15 mouse cellular contexts compared by ENCODE assay signal in the genomic region with DNA sequence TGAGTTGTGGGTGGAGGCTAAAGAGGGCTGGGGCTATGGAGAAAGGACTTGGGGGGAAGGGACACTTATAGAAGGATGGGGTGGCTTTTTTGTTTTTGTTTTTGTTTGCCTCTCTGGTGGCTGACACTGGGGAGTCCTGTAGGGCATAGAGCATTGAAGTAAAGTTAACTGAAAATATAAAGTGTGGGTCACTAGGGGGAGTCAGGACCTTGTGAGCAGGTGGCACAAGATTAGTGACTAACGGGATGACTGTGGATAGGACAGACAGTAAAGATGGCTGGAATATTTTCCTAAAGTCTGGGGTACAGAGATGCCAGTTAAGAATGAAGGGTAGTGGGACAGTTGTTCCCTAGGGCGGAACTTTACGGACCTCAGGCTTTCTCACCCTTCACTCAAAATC. TPM values are rescaled to one million over a fixed set of nuclear protein-coding genes. Genes with fewer than 3 reads are reported as not detected.
DNase-seq lines count a peak whose midpoint lies in the region; ATAC-seq and TF ChIP-seq lines count a peak whose summit lies in the region.
"Had no signal": no experiment of that assay in that cellular context is flagged by ENCODE, and none has a peak within 500 bp of the region (broad histone marks: within the 10 kb centered on the region; RNA-seq: fewer than 3 reads in every experiment).

No protein-coding gene starts in this region.

- WGBS in heart, postnatal 0 days = 57% methylated on average over 3 of the region's 3 CpGs
- WGBS in lung, adult 2 months = 52% methylated on average over 3 of the region's 3 CpGs
- 39% methylated on average over 3 of the region's 3 CpGs for WGBS in midbrain, embryonic 16.5 days
- WGBS in heart, embryonic 12.5 days = 47% methylated on average over 3 of the region's 3 CpGs

- H3K9me3 ChIP-seq in heart, postnatal 0 days (replicated peaks; ENCODE audit: control insufficient read depth, low read length) = no peaks in the 10 kb centered on the region
- no peaks in the 10 kb centered on the region for H3K9me3 ChIP-seq in ES-Bruce4 (replicated peaks; ENCODE audit: control insufficient read depth, insufficient read depth, low read length, poor library complexity, severe bottlenecking)
- H3K9me3 ChIP-seq in midbrain, embryonic 16.5 days (replicated peaks; ENCODE audit: control insufficient read depth, low read length, poor library complexity, severe bottlenecking) = no peaks in the 10 kb centered on the region
- H3K9me3 ChIP-seq in heart, embryonic 12.5 days (replicated peaks) = no peaks in the 10 kb centered on the region

- no peak for ATAC-seq in heart, postnatal 0 days (ENCODE audit: insufficient read depth, low read depth)
- peak; percentile 72 for ATAC-seq in megakaryocyte-erythroid progenitor cell, adult 5-6 weeks (replicated peaks; ENCODE audit: low FRiP score, low TSS enrichment, poor library complexity, severe bottlenecking)
- ATAC-seq in midbrain, embryonic 16.5 days = no peak
- no peak for ATAC-seq in heart, embryonic 12.5 days (ENCODE audit: insufficient number of reproducible peaks, low FRiP score)

- TF ChIP-seq EP300 in heart, postnatal 0 days (IDR thresholded peaks at IDR 0.05; ENCODE audit: low read depth) = no peak
- TF ChIP-seq EP300 in ES-Bruce4 (IDR thresholded peaks at IDR 0.05; ENCODE audit: insufficient read depth, low read depth, low read length) = no peak

- intact Hi-C loops in heart, postnatal 14 days (cut with DNase I) = loop anchor here (5.0 kb wide), 1 partner anchor 53 kb away; the partner anchor contains the start of genes Gm42957 and Pex11b

- H3K4me3 ChIP-seq in heart, postnatal 0 days (ENCODE audit: low read depth, low read length) = no peak overlapping the region
- H3K4me3 ChIP-seq in lung, adult 2 months (replicated peaks; ENCODE audit: extremely low read depth, low read depth, low read length) = no peak overlapping the region
- H3K4me3 ChIP-seq in ES-Bruce4 (ENCODE audit: low read depth, low read length) = no peak overlapping the region
- no peak overlapping the region for H3K4me3 ChIP-seq in midbrain, embryonic 16.5 days (ENCODE audit: low read depth, low read length)
- H3K4me3 ChIP-seq in heart, embryonic 12.5 days = no peak overlapping the region
- H3K4me3 ChIP-seq: erythroblast, embryonic 14.5 days had no signal

- peaks cover 7% of the 10 kb centered on the region; the same call in 1 of the 2 replicates for H3K27me3 ChIP-seq in heart, postnatal 0 days (ENCODE audit: control insufficient read depth, insufficient read depth, low read length)
- no peaks in the 10 kb centered on the region for H3K27me3 ChIP-seq in ES-Bruce4 (ENCODE audit: control insufficient read depth, insufficient read depth, low read length, poor library complexity, severe bottlenecking)
- H3K27me3 ChIP-seq in midbrain, embryonic 16.5 days (ENCODE audit: control insufficient read depth, insufficient read depth, low read depth, low read length) = no peaks in the 10 kb centered on the region
- peaks cover 8% of the 10 kb centered on the region; the same call in 1 of the 2 replicates for H3K27me3 ChIP-seq in heart, embryonic 12.5 days (replicated peaks)

- TF ChIP-seq POLR2A in lung, adult 2 months (IDR thresholded peaks at IDR 0.05; ENCODE audit: borderline replicate concordance, extremely low read depth, low read depth, low read length) = no peak
- no peak for TF ChIP-seq POLR2A in ES-Bruce4 (IDR thresholded peaks at IDR 0.05; ENCODE audit: insufficient read depth, low read length)

- H3K36me3 ChIP-seq in heart, postnatal 0 days (replicated peaks; ENCODE audit: control insufficient read depth, insufficient read depth, low read length) = no peaks in the 10 kb centered on the region
- H3K36me3 ChIP-seq in ES-Bruce4 (ENCODE audit: control insufficient read depth, insufficient read depth, low read length, poor library complexity, severe bottlenecking) = no peaks in the 10 kb centered on the region
- H3K36me3 ChIP-seq in midbrain, embryonic 16.5 days (ENCODE audit: control insufficient read depth, insufficient read depth, low read length) = no peaks in the 10 kb centered on the region
- no peaks in the 10 kb centered on the region for H3K36me3 ChIP-seq in heart, embryonic 12.5 days

- no peak overlapping the region for H3K4me2 ChIP-seq in heart, postnatal 0 days (ENCODE audit: low read depth, low read length)
- H3K4me2 ChIP-seq in midbrain, embryonic 16.5 days (ENCODE audit: low read length) = no peak overlapping the region
- H3K4me2 ChIP-seq in heart, embryonic 12.5 days = no peak overlapping the region

- H3K9ac ChIP-seq in heart, postnatal 0 days (replicated peaks; ENCODE audit: low read depth, low read length) = no peak overlapping the region
- no peak overlapping the region for H3K9ac ChIP-seq in ES-Bruce4 (ENCODE audit: low read depth, poor library complexity, severe bottlenecking)
- no peak overlapping the region for H3K9ac ChIP-seq in midbrain, embryonic 16.5 days (ENCODE audit: low read depth, low read length)
- H3K9ac ChIP-seq in heart, embryonic 12.5 days = no peak overlapping the region

- TF ChIP-seq CTCF in heart, postnatal 0 days (IDR thresholded peaks at IDR 0.05; ENCODE audit: low read depth) = peak; percentile 41
- 0 out of 2 replicates have a peak, but pooled peaks have one; percentile 4 for TF ChIP-seq CTCF in lung, adult 2 months (IDR thresholded peaks at IDR 0.05; ENCODE audit: insufficient read depth, low read length)
- TF ChIP-seq CTCF in ES-Bruce4 (IDR thresholded peaks at IDR 0.05; ENCODE audit: low read depth, low read length) = no peak

- no peak overlapping the region for H3K27ac ChIP-seq in heart, postnatal 0 days (ENCODE audit: low read depth)
- H3K27ac ChIP-seq in ES-Bruce4 (ENCODE audit: insufficient read depth, low read length) = 0 out of 2 replicates have a peak overlapping the region, but pooled peaks have one; percentile 3
- no peak overlapping the region for H3K27ac ChIP-seq in midbrain, embryonic 16.5 days (ENCODE audit: low read length)
- H3K27ac ChIP-seq in heart, embryonic 12.5 days (ENCODE audit: poor library complexity, severe bottlenecking) = no peak overlapping the region
- H3K27ac ChIP-seq: macrophage had no signal

- H3K4me1 ChIP-seq in heart, postnatal 0 days (ENCODE audit: control insufficient read depth, insufficient read depth) = no peaks in the 10 kb centered on the region
- no peaks in the 10 kb centered on the region for H3K4me1 ChIP-seq in lung, adult 2 months (ENCODE audit: control insufficient read depth, insufficient read depth, low read length)
- no peaks in the 10 kb centered on the region for H3K4me1 ChIP-seq in ES-Bruce4 (ENCODE audit: control insufficient read depth, insufficient read depth, low read length)
- no peaks in the 10 kb centered on the region for H3K4me1 ChIP-seq in midbrain, embryonic 16.5 days (ENCODE audit: control insufficient read depth, insufficient read depth, low read length)
- peaks cover 10% of the 10 kb centered on the region for H3K4me1 ChIP-seq in heart, embryonic 12.5 days (replicated peaks)

- DNase-seq in heart, postnatal 0 days (ENCODE audit: low spot score) = no peak
- no peak for DNase-seq in heart, postnatal 14 days
- no peak for DNase-seq in lung, adult 2 months
- DNase-seq in lung, postnatal 36 days = no peak
- DNase-seq: adrenal gland, postnatal 10 days; cerebellum, adult 9-10 months; heart, postnatal 10 days; kidney, postnatal 25 days; thymus, postnatal 14 days had no signal

RNA-seq across cellular contexts. Expression of gene Pias3, which starts 5.9 kb away (rescaled TPM):
- 13.8 and 17.4 TPM in 2 replicates for total RNA-seq in heart, postnatal 0 days (2014; rRNA removed; ENCODE audit: low replicate concordance)
- 19.3 and 22.5 TPM in 2 replicates for polyA plus RNA-seq in heart, postnatal 0 days (2015; fragmentation: Nextera tagmentation; extraction: Ambion mirVana)
- total RNA-seq in heart, postnatal 14 days (2021) = 10 to 100 TPM; 18.1 to 22.1 TPM
- polyA plus RNA-seq in lung, adult 2 months (2012; rRNA removed) = 39.3 and 44.1 TPM in 2 replicates
- 31.8 and 42.1 TPM in 2 replicates for polyA plus RNA-seq in ES-Bruce4 (2011; ENCODE audit: insufficient read depth, insufficient read length, low read depth, missing spikeins)
- total RNA-seq in megakaryocyte-erythroid progenitor cell, adult 5-6 weeks (2014; fragmentation: Nextera tagmentation) = 11.0 and 14.2 TPM in 2 replicates
- 1.7 and 2.9 TPM in 2 replicates for total RNA-seq in megakaryocyte-erythroid progenitor cell, adult 5-6 weeks (2017)
- 38.7 and 41.6 TPM in 2 replicates for polyA plus RNA-seq in midbrain, embryonic 16.5 days (2015; fragmentation: Nextera tagmentation; extraction: Ambion mirVana)
- 42.0 and 43.3 TPM in 2 replicates for polyA plus RNA-seq in heart, embryonic 12.5 days (2016; fragmentation: Nextera tagmentation; extraction: Ambion mirVana)

RNA-seq across cellular contexts. Expression of gene Nudt17, which starts 18.1 kb away (rescaled TPM):
- total RNA-seq in heart, postnatal 0 days (2014; rRNA removed; ENCODE audit: low replicate concordance) = 2.5 and 9.9 TPM in 2 replicates
- polyA plus RNA-seq in heart, postnatal 0 days (2015; fragmentation: Nextera tagmentation; extraction: Ambion mirVana) = 6.9 and 7.9 TPM in 2 replicates
- 1 to 10 TPM; 2.1 to 2.2 TPM for total RNA-seq in heart, postnatal 14 days (2021)
- 3.8 and 4.7 TPM in 2 replicates for polyA plus RNA-seq in lung, adult 2 months (2012; rRNA removed)
- polyA plus RNA-seq in ES-Bruce4 (2011; ENCODE audit: insufficient read depth, insufficient read length, low read depth, missing spikeins) = 9.9 and 10.7 TPM in 2 replicates
- total RNA-seq in megakaryocyte-erythroid progenitor cell, adult 5-6 weeks (2014; fragmentation: Nextera tagmentation) = not detected in 2 replicates
- not detected in 2 replicates for total RNA-seq in megakaryocyte-erythroid progenitor cell, adult 5-6 weeks (2017)
- 16.0 and 17.2 TPM in 2 replicates for polyA plus RNA-seq in midbrain, embryonic 16.5 days (2015; fragmentation: Nextera tagmentation; extraction: Ambion mirVana)
- polyA plus RNA-seq in heart, embryonic 12.5 days (2016; fragmentation: Nextera tagmentation; extraction: Ambion mirVana) = 6.2 and 6.9 TPM in 2 replicates

RNA-seq across cellular contexts. Expression of gene Ankrd35, which starts 20.4 kb away (rescaled TPM):
- total RNA-seq in heart, postnatal 0 days (2014; rRNA removed; ENCODE audit: low replicate concordance) = 0.39 and 0.88 TPM in 2 replicates
- polyA plus RNA-seq in heart, postnatal 0 days (2015; fragmentation: Nextera tagmentation; extraction: Ambion mirVana) = 0.31 and 0.32 TPM in 2 replicates
- under 1 TPM; 0.84 to 0.93 TPM for total RNA-seq in heart, postnatal 14 days (2021)
- 1.4 and 3.6 TPM in 2 replicates for polyA plus RNA-seq in lung, adult 2 months (2012; rRNA removed)
- 3.5 and 3.7 TPM in 2 replicates for polyA plus RNA-seq in ES-Bruce4 (2011; ENCODE audit: insufficient read depth, insufficient read length, low read depth, missing spikeins)
- total RNA-seq in megakaryocyte-erythroid progenitor cell, adult 5-6 weeks (2014; fragmentation: Nextera tagmentation) = 0.17 TPM in 1 of 2 replicates, not detected in the other
- total RNA-seq in megakaryocyte-erythroid progenitor cell, adult 5-6 weeks (2017) = 0.11 TPM in 1 of 2 replicates, not detected in the other
- polyA plus RNA-seq in midbrain, embryonic 16.5 days (2015; fragmentation: Nextera tagmentation; extraction: Ambion mirVana) = 2.9 and 3.2 TPM in 2 replicates
- polyA plus RNA-seq in heart, embryonic 12.5 days (2016; fragmentation: Nextera tagmentation; extraction: Ambion mirVana) = 0.17 and 0.23 TPM in 2 replicates
- polyA plus RNA-seq: erythroblast, embryonic 14.5 days had no signal

RNA-seq across cellular contexts. Expression of gene Polr3c, which starts 37.1 kb away (rescaled TPM):
- 9.7 and 25.4 TPM in 2 replicates for total RNA-seq in heart, postnatal 0 days (2014; rRNA removed; ENCODE audit: low replicate concordance)
- polyA plus RNA-seq in heart, postnatal 0 days (2015; fragmentation: Nextera tagmentation; extraction: Ambion mirVana) = 21.7 and 23.0 TPM in 2 replicates
- total RNA-seq in heart, postnatal 14 days (2021) = 10 to 100 TPM; 21.8 to 24.3 TPM
- 16.7 and 29.8 TPM in 2 replicates for polyA plus RNA-seq in lung, adult 2 months (2012; rRNA removed)
- polyA plus RNA-seq in ES-Bruce4 (2011; ENCODE audit: insufficient read depth, insufficient read length, low read depth, missing spikeins) = 43.0 and 46.6 TPM in 2 replicates
- total RNA-seq in megakaryocyte-erythroid progenitor cell, adult 5-6 weeks (2014; fragmentation: Nextera tagmentation) = 37.2 and 41.7 TPM in 2 replicates
- total RNA-seq in megakaryocyte-erythroid progenitor cell, adult 5-6 weeks (2017) = 17.6 and 28.0 TPM in 2 replicates
- polyA plus RNA-seq in midbrain, embryonic 16.5 days (2015; fragmentation: Nextera tagmentation; extraction: Ambion mirVana) = 33.3 and 34.0 TPM in 2 replicates
- polyA plus RNA-seq in heart, embryonic 12.5 days (2016; fragmentation: Nextera tagmentation; extraction: Ambion mirVana) = 27.6 and 32.5 TPM in 2 replicates

RNA-seq across cellular contexts. Expression of gene Rnf115, which starts 37.2 kb away (rescaled TPM):
- total RNA-seq in heart, postnatal 0 days (2014; rRNA removed; ENCODE audit: low replicate concordance) = 27.0 and 35.6 TPM in 2 replicates
- 29.0 and 30.0 TPM in 2 replicates for polyA plus RNA-seq in heart, postnatal 0 days (2015; fragmentation: Nextera tagmentation; extraction: Ambion mirVana)
- total RNA-seq in heart, postnatal 14 days (2021) = 10 to 100 TPM; 20.7 to 23.2 TPM
- polyA plus RNA-seq in lung, adult 2 months (2012; rRNA removed) = 16.3 and 16.4 TPM in 2 replicates
- polyA plus RNA-seq in ES-Bruce4 (2011; ENCODE audit: insufficient read depth, insufficient read length, low read depth, missing spikeins) = 49.9 and 52.3 TPM in 2 replicates
- total RNA-seq in megakaryocyte-erythroid progenitor cell, adult 5-6 weeks (2014; fragmentation: Nextera tagmentation) = 35.3 and 40.0 TPM in 2 replicates
- 51.7 and 74.3 TPM in 2 replicates for total RNA-seq in megakaryocyte-erythroid progenitor cell, adult 5-6 weeks (2017)
- 71.4 and 75.8 TPM in 2 replicates for polyA plus RNA-seq in midbrain, embryonic 16.5 days (2015; fragmentation: Nextera tagmentation; extraction: Ambion mirVana)
- 54.5 and 56.5 TPM in 2 replicates for polyA plus RNA-seq in heart, embryonic 12.5 days (2016; fragmentation: Nextera tagmentation; extraction: Ambion mirVana)
